Mouse (Mus musculus) megakaryocyte, embryonic 14.5 days (primary cell): ENCODE data around the gene Chd9.

ENCODE experiments used
- FLI1 ChIP-seq: IDR thresholded peaks from 2 replicates; pipeline ENCODE4 v1.6.1; 2012; ENCODE audit warnings: low read length, inconsistent platforms, mixed read lengths
- GATA1 ChIP-seq: IDR thresholded peaks from 3 replicates; pipeline ENCODE4 v1.6.1; 2012; ENCODE audit warnings: mixed read lengths, low read length, inconsistent platforms, borderline replicate concordance

- TF ChIP-seq FLI1 (no peak), GATA1 (no peak)
Measured at GRCm38 (mm10) chr8:90822443-90822842, 5.7 kb upstream of the Chd9 start.
